Mouse (Mus musculus): Measurements from ENCODE around the gene Gfm1.

GRCm38 (mm10) chr3:67490156-67490555 is 60.3 kb downstream of the Gfm1 start:
- TF ChIP-seq GATA1 (IDR thresholded peaks at IDR 0.05; ENCODE audit: low read length) = no peak
- no peak for TF ChIP-seq TAL1 (IDR thresholded peaks at IDR 0.05; ENCODE audit: low read length)
